Mouse (Mus musculus) heart, embryonic 11.5 days (tissue): ENCODE results near the gene Lipc. TPM values are rescaled to one million over a fixed set of nuclear protein-coding genes. Genes with fewer than 3 reads are reported as not detected.

Experiments used
- ATAC-seq: fragments of 200-750 bp; cut with Nextera tagmentation; replicated peaks from 2 replicates; pipeline ENCODE4 v1.8.0; 2017; ENCODE audit warnings: moderate library complexity; ENCODE audit not compliant: insufficient number of reproducible peaks, low FRiP score, low TSS enrichment
- H3K27ac ChIP-seq: fragments of 300-500 bp; sonication (generic); 2 replicates; pipeline ENCODE4 v1.5.1; 2014; ENCODE audit warnings: mild to moderate bottlenecking, low read depth, low read length
- H3K27me3 ChIP-seq: fragments of 300-500 bp; sonication (generic); 2 replicates; pipeline ENCODE4 v1.6.1; 2014; ENCODE audit warnings: mild to moderate bottlenecking, low read length, mixed read lengths; ENCODE audit not compliant: control insufficient read depth, insufficient read depth
- H3K36me3 ChIP-seq: fragments of 300-500 bp; sonication (generic); 2 replicates; pipeline ENCODE4 v1.6.1; 2014; ENCODE audit warnings: mild to moderate bottlenecking, low read length, moderate library complexity, mixed read lengths; ENCODE audit not compliant: control insufficient read depth, insufficient read depth
- H3K4me1 ChIP-seq: fragments of 300-500 bp; sonication (generic); 2 replicates; pipeline ENCODE4 v1.6.1; 2014; ENCODE audit warnings: low read length; ENCODE audit not compliant: control insufficient read depth, insufficient read depth
- H3K4me2 ChIP-seq: fragments of 300-500 bp; sonication (generic); 2 replicates; pipeline ENCODE4 v1.6.1; 2014; ENCODE audit warnings: mild to moderate bottlenecking, moderate library complexity
- H3K4me3 ChIP-seq: fragments of 300-500 bp; sonication (generic); 2 replicates; pipeline ENCODE4 v1.5.1; 2014; ENCODE audit warnings: low read depth, low read length
- H3K9ac ChIP-seq: fragments of 300-500 bp; sonication (generic); 2 replicates; pipeline ENCODE4 v1.6.1; 2014; ENCODE audit warnings: mild to moderate bottlenecking, low read depth, low read length, moderate library complexity
- H3K9me3 ChIP-seq: fragments of 300-500 bp; sonication (generic); replicated peaks from 2 replicates; pipeline ENCODE4 v1.6.1; 2016; ENCODE audit warnings: low read length; ENCODE audit not compliant: control insufficient read depth
- WGBS: fragments of 180-500 bp; shearing (Covaris S2); extraction: QIAGEN DNeasy Blood & Tissue Kit; methylation state at CpG from one replicate; pipeline ENCODE4 v1.1.7; 2014; ENCODE audit not compliant: insufficient replicate concordance; 5-methylcytosine and 5-hydroxymethylcytosine counted together
- polyA plus RNA-seq: library from polyadenylated mRNA; unstranded; fragments of >200 nt; fragmentation: Nextera tagmentation; extraction: Ambion mirVana; gene quantifications from 2 replicates; pipeline ENCODE4 v1.2.1, GENCODE M21; 2014

The Lipc gene
- polyA plus RNA-seq, 1 experiment from 2014 or later: 0.56 TPM

DNA sequence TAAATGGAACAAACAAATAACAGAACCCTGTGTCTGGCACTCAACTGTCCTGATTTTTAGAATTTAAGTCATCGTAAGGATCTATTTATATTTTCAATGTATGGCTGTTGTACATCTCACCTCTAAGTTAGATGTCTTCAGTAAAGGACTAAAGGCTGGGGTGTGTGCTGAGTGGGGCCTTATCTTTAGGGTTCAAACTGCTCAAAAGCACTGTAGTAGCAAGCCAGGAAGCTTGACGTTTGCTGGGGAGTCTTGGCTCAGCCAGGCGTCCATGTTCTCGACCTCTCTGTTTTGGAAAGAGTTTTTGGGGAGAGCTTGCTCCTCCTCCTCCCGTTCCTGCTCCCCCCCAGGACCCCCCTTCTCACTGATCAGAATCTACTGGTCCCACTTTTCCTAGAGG, 59.4 kb downstream of the Lipc start:
- Histone ChIP-seq H3K4me2 (no peak overlapping the region), H3K4me1 (no peaks in the 10 kb centered on the region), H3K27ac (no peak overlapping the region), H3K9me3 (no peaks in the 10 kb centered on the region), H3K4me3 (no peak overlapping the region), H3K27me3 (no peaks in the 10 kb centered on the region), H3K36me3 (no peaks in the 10 kb centered on the region), H3K9ac (no peak overlapping the region)
- WGBS: 64% methylated on average over 5 of the region's 5 CpGs
- no peak for ATAC-seq

DNA sequence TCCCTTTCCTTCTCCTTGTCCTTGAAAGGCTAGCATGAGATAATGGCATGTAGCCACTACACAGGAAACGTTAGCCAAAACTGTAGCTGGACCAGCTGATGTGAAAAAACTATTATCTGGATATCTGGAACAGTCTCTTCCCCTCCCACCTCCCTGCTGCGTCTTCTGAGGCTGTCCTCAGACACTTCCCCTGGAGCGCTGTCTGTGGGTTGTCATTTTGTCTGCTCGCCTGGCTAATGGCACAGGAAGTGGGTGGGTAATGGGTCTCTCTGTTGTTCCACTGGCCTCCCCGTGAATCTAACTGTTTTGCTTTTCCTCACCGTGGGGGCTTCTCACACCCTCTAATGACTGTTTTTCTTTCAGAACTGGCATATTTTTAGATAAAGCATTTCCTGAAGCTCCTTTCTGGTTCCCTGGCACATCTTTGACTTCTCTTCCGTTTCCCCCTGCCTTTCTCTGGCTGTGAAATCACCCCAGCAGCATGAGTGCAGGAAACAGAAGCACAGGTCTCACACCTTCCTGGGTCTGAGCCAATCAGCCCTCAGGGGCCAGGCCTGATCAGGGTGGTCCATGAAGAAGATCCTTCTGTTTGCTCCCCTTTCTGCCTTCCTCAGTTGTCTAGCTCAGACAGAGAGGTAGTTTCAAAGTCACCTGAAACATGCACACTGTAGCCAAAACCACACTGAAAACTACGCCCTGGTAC, 60.4 kb downstream of the Lipc start:
- Histone ChIP-seq H3K4me2 (no peak overlapping the region), H3K27ac (0 out of 2 replicates have a peak overlapping the region, but pooled peaks have one; percentile 46), H3K36me3 (no peaks in the 10 kb centered on the region), H3K4me1 (no peaks in the 10 kb centered on the region), H3K27me3 (no peaks in the 10 kb centered on the region), H3K9ac (0 out of 2 replicates have a peak overlapping the region, but pooled peaks have one; percentile 36), H3K9me3 (no peaks in the 10 kb centered on the region), H3K4me3 (no peak overlapping the region)
- 31% methylated on average over 8 of the region's 8 CpGs for WGBS
- ATAC-seq: no peak

DNA sequence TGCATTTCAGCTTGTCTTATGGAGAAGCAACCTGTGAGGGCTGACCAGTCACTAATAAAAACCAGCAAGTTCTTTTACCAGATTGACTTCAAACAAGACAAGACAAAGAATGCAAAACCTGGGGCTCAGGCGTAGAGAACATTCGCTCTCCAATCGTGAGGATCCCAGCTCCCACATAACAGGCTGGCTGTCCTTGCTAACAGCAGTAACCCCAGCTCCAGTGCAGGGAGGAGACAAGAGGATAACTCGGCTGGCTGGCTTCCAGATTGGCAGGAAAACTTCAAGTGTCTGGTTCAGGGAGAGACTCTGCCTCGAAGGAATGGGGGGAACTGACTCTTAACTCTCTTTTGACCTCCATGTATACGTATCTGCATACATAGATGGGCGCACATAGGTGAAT, 61.3 kb downstream of the Lipc start:
- no peaks in the 10 kb centered on the region for H3K4me1 ChIP-seq
- ATAC-seq: no peak
- H3K9me3 ChIP-seq: no peaks in the 10 kb centered on the region
- no peaks in the 10 kb centered on the region for H3K36me3 ChIP-seq
- H3K27me3 ChIP-seq: no peaks in the 10 kb centered on the region
- H3K27ac ChIP-seq: no peak overlapping the region
- no peak overlapping the region for H3K4me2 ChIP-seq
- no peak overlapping the region for H3K4me3 ChIP-seq
- no peak overlapping the region for H3K9ac ChIP-seq
- 74% methylated on average over 7 of the region's 7 CpGs for WGBS

DNA sequence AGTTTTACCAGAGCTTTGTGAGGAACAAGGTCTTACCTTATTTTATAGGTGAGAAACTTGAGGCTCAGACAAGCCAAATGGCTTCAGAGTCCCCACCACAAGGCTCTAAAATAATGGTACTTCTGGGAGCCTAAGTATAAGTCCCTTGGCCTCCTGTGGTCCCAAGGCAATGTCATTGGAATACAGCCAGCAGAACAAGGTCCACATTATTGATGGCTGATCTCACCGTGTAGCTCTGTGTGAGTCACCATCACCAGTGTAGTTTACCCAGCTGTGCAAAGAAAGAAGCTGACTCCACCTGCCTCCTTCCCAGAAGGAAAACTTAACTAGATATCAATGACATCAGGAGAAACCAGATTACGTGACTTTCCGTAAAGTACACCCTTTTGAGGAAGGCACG, 63.1 kb downstream of the Lipc start:
- H3K4me3 ChIP-seq: no peak overlapping the region
- no peaks in the 10 kb centered on the region for H3K4me1 ChIP-seq
- H3K9me3 ChIP-seq: no peaks in the 10 kb centered on the region
- H3K36me3 ChIP-seq: no peaks in the 10 kb centered on the region
- no peaks in the 10 kb centered on the region for H3K27me3 ChIP-seq
- H3K9ac ChIP-seq: no peak overlapping the region
- H3K4me2 ChIP-seq: no peak overlapping the region
- no peak for ATAC-seq
- 68% methylated on average over 4 of the region's 4 CpGs for WGBS
- no peak overlapping the region for H3K27ac ChIP-seq

DNA sequence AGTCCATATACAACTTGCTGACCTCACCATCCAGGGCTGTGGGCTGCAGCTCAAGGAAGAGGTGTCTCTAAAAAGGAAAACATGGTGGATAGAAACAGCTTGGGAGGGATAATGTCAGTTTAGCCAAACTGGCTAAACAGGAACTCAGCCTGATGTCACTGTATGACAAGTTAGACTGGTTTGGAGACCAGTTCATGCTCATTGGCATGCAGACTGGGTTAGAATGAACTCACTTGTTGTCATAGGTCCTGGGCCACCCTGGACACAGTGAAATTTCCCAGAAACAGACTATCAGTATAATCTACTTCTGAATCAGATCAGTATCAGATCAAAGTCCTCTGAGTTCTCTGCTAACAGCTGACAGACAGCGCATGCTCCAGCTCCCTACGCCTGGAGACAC, 63.5 kb downstream of the Lipc start:
- Histone ChIP-seq H3K9me3 (no peaks in the 10 kb centered on the region), H3K4me2 (no peak overlapping the region), H3K4me1 (no peaks in the 10 kb centered on the region), H3K36me3 (no peaks in the 10 kb centered on the region), H3K4me3 (no peak overlapping the region), H3K9ac (no peak overlapping the region), H3K27me3 (no peaks in the 10 kb centered on the region), H3K27ac (no peak overlapping the region)
- no peak for ATAC-seq
- WGBS: 77% methylated on average over 2 of the region's 2 CpGs

DNA sequence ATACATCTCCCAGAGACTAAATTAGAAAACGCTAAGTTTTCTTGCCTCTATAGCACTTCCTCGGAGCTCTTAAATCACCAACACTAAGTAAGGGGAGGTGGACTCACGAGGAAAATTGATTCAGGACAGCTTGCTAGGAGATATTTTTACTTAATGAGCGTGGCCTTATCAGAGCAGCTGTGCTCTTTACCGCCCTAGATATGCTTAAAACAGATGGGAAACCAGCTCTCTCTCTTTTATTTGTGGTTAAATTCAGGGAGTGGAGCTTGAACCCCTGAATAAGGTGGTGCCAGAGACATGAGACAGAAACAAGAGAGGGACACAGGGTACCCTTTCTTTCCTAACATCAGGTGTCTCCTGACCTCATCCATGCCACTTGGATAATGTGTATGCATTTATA, 70.0 kb downstream of the Lipc start:
- H3K4me2 ChIP-seq: no peak overlapping the region
- no peak for ATAC-seq
- no peak overlapping the region for H3K9ac ChIP-seq
- no peak overlapping the region for H3K27ac ChIP-seq
- no peaks in the 10 kb centered on the region for H3K36me3 ChIP-seq
- no peak overlapping the region for H3K4me3 ChIP-seq
- WGBS: 30% methylated on average over 5 of the region's 5 CpGs
- no peaks in the 10 kb centered on the region for H3K27me3 ChIP-seq
- no peaks in the 10 kb centered on the region for H3K9me3 ChIP-seq
- 0 out of 2 replicates have a peak, but pooled peaks cover 5% of the 10 kb centered on the region for H3K4me1 ChIP-seq

DNA sequence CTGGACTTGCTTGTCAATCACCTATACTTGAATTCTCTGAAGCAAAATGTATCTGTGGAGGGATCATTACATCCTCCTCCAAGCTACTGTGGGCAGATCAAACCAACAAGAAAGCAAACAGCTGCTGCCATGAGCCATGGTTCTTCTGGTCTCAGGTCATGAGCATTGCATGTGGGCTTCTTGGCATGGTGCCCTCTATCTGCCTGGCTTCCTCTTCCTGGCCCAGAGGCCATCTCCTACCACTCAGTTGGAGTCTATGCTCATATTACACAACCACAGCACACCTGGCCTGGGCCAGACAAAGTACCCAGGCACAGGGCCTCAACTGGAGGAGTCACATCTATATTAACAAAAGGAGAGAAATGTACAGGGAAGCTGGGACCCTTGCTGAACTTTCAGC, 73.2 kb downstream of the Lipc start:
- H3K4me2 ChIP-seq: no peak overlapping the region
- H3K4me1 ChIP-seq: peaks cover 9% of the 10 kb centered on the region; the same call in 1 of the 2 replicates
- H3K36me3 ChIP-seq: no peaks in the 10 kb centered on the region
- ATAC-seq: no peak
- H3K4me3 ChIP-seq: no peak overlapping the region
- H3K27me3 ChIP-seq: no peaks in the 10 kb centered on the region
- H3K9me3 ChIP-seq: no peaks in the 10 kb centered on the region
- no peak overlapping the region for H3K27ac ChIP-seq
- H3K9ac ChIP-seq: no peak overlapping the region

DNA sequence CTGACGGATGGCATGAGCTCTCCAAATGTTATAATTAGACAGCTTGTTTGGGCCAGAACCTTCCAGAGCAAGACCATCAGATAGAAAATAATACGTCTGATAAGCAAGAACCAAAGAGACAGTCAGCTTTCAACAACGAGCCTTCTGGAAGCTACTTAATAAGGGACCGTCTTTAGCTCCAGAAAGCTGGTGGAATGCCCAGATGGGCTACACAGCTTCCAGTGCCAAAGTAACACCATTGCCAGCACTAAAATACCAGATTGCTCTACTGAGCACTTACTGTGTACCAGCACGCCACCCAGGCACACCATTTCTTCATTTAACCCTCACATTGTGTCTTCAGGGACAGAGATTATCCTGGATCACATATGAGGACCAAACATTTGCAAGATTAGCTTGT, 73.9 kb downstream of the Lipc start:
- Histone ChIP-seq H3K27me3 (no peaks in the 10 kb centered on the region), H3K4me2 (no peak overlapping the region), H3K4me1 (peaks cover 9% of the 10 kb centered on the region; the same call in 1 of the 2 replicates), H3K9me3 (no peaks in the 10 kb centered on the region), H3K4me3 (no peak overlapping the region), H3K9ac (no peak overlapping the region), H3K36me3 (no peaks in the 10 kb centered on the region), H3K27ac (no peak overlapping the region)
- 66% methylated on average over 5 of the region's 5 CpGs for WGBS
- ATAC-seq: no peak

DNA sequence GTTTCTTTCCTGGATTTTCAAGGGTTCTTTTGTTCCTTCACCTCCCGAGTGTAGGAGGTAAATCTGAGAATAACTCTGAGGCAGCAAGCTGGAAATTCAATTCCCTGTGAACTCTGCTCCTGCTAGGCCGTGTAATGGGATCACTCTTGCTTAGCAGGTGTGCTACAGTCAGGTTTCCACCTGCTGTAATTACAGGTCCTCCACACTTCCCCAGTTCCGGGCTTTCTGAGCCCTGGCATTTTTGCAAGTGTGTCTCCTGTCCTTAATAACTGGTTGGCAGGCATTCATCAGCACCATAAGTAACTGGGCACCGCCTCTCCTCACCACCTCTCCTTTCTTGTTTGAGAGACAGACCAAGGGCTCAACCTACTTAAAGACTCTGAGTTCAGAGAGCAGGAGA, 76.5 kb downstream of the Lipc start:
- WGBS: 79% methylated on average over 4 of the region's 4 CpGs
- Histone ChIP-seq H3K27ac (no peak overlapping the region), H3K9ac (no peak overlapping the region), H3K4me3 (no peak overlapping the region), H3K27me3 (no peaks in the 10 kb centered on the region), H3K9me3 (no peaks in the 10 kb centered on the region), H3K36me3 (no peaks in the 10 kb centered on the region), H3K4me1 (peaks cover 7% of the 10 kb centered on the region; the same call in 1 of the 2 replicates), H3K4me2 (no peak overlapping the region)
- no peak for ATAC-seq
